Mouse (Mus musculus): Measurements from ENCODE around the gene 3110040N11Rik. TPM values are rescaled to one million over a fixed set of nuclear protein-coding genes. Genes with fewer than 3 reads are reported as not detected.

3110040N11Rik gene
- polyA plus RNA-seq, 1 experiment from 2014 or later, result 40.5 TPM

- H3K9me3 ChIP-seq (replicated peaks; ENCODE audit: control insufficient read depth, low read length), result no peaks in the 10 kb centered on the region
- H3K4me3 ChIP-seq (ENCODE audit: low read depth, low read length), result no peak overlapping the region
- no peaks in the 10 kb centered on the region for H3K27me3 ChIP-seq (ENCODE audit: control insufficient read depth, insufficient read depth, low read length)
- no peak overlapping the region for H3K27ac ChIP-seq (ENCODE audit: low read depth, low read length)
- peaks cover 29% of the 10 kb centered on the region for H3K4me1 ChIP-seq (ENCODE audit: control insufficient read depth, insufficient read depth, low read length)
- 48% methylated on average over 3 of the region's 3 CpGs for WGBS (ENCODE audit: insufficient replicate concordance)
- no peaks in the 10 kb centered on the region for H3K36me3 ChIP-seq (ENCODE audit: control insufficient read depth, insufficient read depth, low read length)
- H3K4me2 ChIP-seq, result no peak overlapping the region
- ATAC-seq (replicated peaks; ENCODE audit: insufficient number of reproducible peaks, low FRiP score, low TSS enrichment), result no peak
- H3K9ac ChIP-seq (ENCODE audit: low read depth, low read length), result no peak overlapping the region
These were observed 35.6 kb upstream of the 3110040N11Rik start for GRCm38 (mm10) chr7:81824906-81825305.

DNA sequence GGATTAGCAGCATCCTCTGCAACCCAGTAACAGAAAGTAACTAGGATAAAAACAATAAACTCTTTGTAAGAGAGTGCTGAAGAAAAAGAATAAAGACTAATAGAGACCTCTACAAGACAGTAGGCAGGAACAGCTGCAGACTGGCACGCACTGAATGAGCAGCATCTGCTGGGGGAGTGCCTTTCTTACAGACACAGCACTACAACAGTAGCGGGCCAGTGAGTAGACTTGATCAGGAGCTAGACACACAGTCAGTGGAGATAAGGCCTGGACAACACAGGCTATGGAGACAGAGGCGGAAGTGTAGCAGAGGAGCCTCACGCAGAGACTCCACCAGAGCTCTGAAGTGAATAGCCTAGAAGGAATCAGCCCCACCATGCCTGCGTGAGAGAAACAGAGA is 16.8 kb upstream of the 3110040N11Rik start:
- H3K9me3 ChIP-seq (replicated peaks; ENCODE audit: control insufficient read depth, low read length), result no peaks in the 10 kb centered on the region

DNA sequence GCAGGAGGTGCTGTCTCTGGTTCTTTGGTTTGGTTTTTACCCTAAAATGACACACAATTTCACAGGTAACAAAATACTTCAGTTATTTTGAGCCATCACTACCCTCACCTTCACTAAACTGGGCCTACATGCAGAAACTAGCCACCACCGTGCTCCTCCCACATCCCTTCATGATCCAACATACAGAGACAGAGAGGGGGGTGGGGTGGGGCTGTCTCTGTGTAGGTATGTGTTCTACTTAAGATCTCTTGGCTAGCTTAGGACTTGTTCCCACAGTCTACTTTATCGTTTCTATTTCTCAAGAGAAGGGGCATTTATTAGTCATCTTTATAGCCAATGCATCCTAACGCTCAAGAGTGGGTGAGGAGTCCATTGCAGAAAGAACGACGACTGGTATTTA is 742 bp downstream of the 3110040N11Rik start:
- WGBS (ENCODE audit: insufficient replicate concordance), result 7% methylated on average over 5 of the region's 5 CpGs
- Histone ChIP-seq H3K9me3 (replicated peaks; ENCODE audit: control insufficient read depth, low read length) (no peaks in the 10 kb centered on the region), H3K4me3 (ENCODE audit: low read depth, low read length) (peak overlapping the region; percentile 71), H3K27me3 (ENCODE audit: control insufficient read depth, insufficient read depth, low read length) (no peaks in the 10 kb centered on the region), H3K9ac (ENCODE audit: low read depth, low read length) (peak overlapping the region; percentile 83), H3K4me2 (peak overlapping the region; percentile 88), H3K36me3 (ENCODE audit: control insufficient read depth, insufficient read depth, low read length) (no peaks in the 10 kb centered on the region), H3K27ac (ENCODE audit: low read depth, low read length) (peak overlapping the region; percentile 98), H3K4me1 (ENCODE audit: control insufficient read depth, insufficient read depth, low read length) (peaks cover 10% of the 10 kb centered on the region; the same call in 1 of the 2 replicates)
- ATAC-seq (replicated peaks; ENCODE audit: insufficient number of reproducible peaks, low FRiP score, low TSS enrichment), result no peak

More for the DNA sequence above, 16.8 kb upstream of the 3110040N11Rik start:
- Histone ChIP-seq H3K9ac (ENCODE audit: low read depth, low read length) (no peak overlapping the region), H3K4me2 (no peak overlapping the region), H3K27ac (ENCODE audit: low read depth, low read length) (no peak overlapping the region), H3K36me3 (ENCODE audit: control insufficient read depth, insufficient read depth, low read length) (no peaks in the 10 kb centered on the region), H3K27me3 (ENCODE audit: control insufficient read depth, insufficient read depth, low read length) (no peaks in the 10 kb centered on the region), H3K4me3 (ENCODE audit: low read depth, low read length) (no peak overlapping the region), H3K4me1 (ENCODE audit: control insufficient read depth, insufficient read depth, low read length) (0 out of 2 replicates have a peak, but pooled peaks cover 5% of the 10 kb centered on the region)
- 38% methylated on average over 5 of the region's 5 CpGs for WGBS (ENCODE audit: insufficient replicate concordance)
- no peak for ATAC-seq (replicated peaks; ENCODE audit: insufficient number of reproducible peaks, low FRiP score, low TSS enrichment)

- 75% methylated on average over 10 of the region's 10 CpGs for WGBS (ENCODE audit: insufficient replicate concordance)
- no peak overlapping the region for H3K4me2 ChIP-seq
These were observed 11.5 kb downstream of the 3110040N11Rik start for GRCm38 (mm10) chr7:81777667-81778218.

DNA sequence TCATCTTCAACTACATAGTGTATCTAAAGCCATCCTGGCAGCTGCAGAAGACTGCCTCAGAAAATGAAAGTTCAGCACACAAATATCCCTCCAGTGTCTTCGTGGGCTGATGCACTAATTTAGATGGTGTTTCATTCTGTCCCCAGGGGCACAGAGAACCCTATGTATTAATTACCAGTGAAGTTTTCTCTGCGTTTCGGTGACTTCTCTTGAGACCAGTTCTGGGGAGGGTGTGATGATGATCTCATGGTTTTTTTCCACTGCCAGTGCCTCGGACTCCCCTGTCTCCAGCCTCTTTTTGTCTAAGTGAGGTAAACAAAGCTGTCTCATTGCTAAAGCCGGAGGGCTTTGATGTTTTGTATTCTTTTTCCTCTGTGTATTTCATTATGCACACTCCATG is 14.0 kb downstream of the 3110040N11Rik start:
- Histone ChIP-seq H3K9ac (ENCODE audit: low read depth, low read length) (no peak overlapping the region), H3K4me3 (ENCODE audit: low read depth, low read length) (no peak overlapping the region), H3K36me3 (ENCODE audit: control insufficient read depth, insufficient read depth, low read length) (peaks cover 6% of the 10 kb centered on the region), H3K4me1 (ENCODE audit: control insufficient read depth, insufficient read depth, low read length) (0 out of 2 replicates have a peak, but pooled peaks cover 3% of the 10 kb centered on the region), H3K4me2 (no peak overlapping the region), H3K9me3 (replicated peaks; ENCODE audit: control insufficient read depth, low read length) (no peaks in the 10 kb centered on the region), H3K27me3 (ENCODE audit: control insufficient read depth, insufficient read depth, low read length) (no peaks in the 10 kb centered on the region), H3K27ac (ENCODE audit: low read depth, low read length) (no peak overlapping the region)
- 82% methylated on average over 5 of the region's 5 CpGs for WGBS (ENCODE audit: insufficient replicate concordance)
- ATAC-seq (replicated peaks; ENCODE audit: insufficient number of reproducible peaks, low FRiP score, low TSS enrichment), result no peak

More at GRCm38 (mm10) chr7:81777667-81778218, 11.5 kb downstream of the 3110040N11Rik start:
- peaks cover 3% of the 10 kb centered on the region; the same call in 1 of the 2 replicates for H3K9me3 ChIP-seq (replicated peaks; ENCODE audit: control insufficient read depth, low read length)
- H3K27me3 ChIP-seq (ENCODE audit: control insufficient read depth, insufficient read depth, low read length), result no peaks in the 10 kb centered on the region
- H3K27ac ChIP-seq (ENCODE audit: low read depth, low read length), result no peak overlapping the region
- ATAC-seq (replicated peaks; ENCODE audit: insufficient number of reproducible peaks, low FRiP score, low TSS enrichment), result no peak
- H3K36me3 ChIP-seq (ENCODE audit: control insufficient read depth, insufficient read depth, low read length), result peaks cover 19% of the 10 kb centered on the region
- H3K4me1 ChIP-seq (ENCODE audit: control insufficient read depth, insufficient read depth, low read length), result 0 out of 2 replicates have a peak, but pooled peaks cover 3% of the 10 kb centered on the region
- no peak overlapping the region for H3K4me3 ChIP-seq (ENCODE audit: low read depth, low read length)
- no peak overlapping the region for H3K9ac ChIP-seq (ENCODE audit: low read depth, low read length)

GRCm38 (mm10) chr7:81772786-81773539 is 16.3 kb downstream of the 3110040N11Rik start:
- Histone ChIP-seq H3K4me2 (no peak overlapping the region), H3K36me3 (ENCODE audit: control insufficient read depth, insufficient read depth, low read length) (no peaks in the 10 kb centered on the region), H3K27me3 (ENCODE audit: control insufficient read depth, insufficient read depth, low read length) (no peaks in the 10 kb centered on the region), H3K4me3 (ENCODE audit: low read depth, low read length) (no peak overlapping the region), H3K4me1 (ENCODE audit: control insufficient read depth, insufficient read depth, low read length) (0 out of 2 replicates have a peak, but pooled peaks cover 3% of the 10 kb centered on the region), H3K27ac (ENCODE audit: low read depth, low read length) (no peak overlapping the region), H3K9ac (ENCODE audit: low read depth, low read length) (no peak overlapping the region), H3K9me3 (replicated peaks; ENCODE audit: control insufficient read depth, low read length) (no peaks in the 10 kb centered on the region)
- WGBS (ENCODE audit: insufficient replicate concordance), result 70% methylated on average over 10 of the region's 10 CpGs
- ATAC-seq (replicated peaks; ENCODE audit: insufficient number of reproducible peaks, low FRiP score, low TSS enrichment), result no peak

GRCm38 (mm10) chr7:81763110-81763845 is 26.0 kb downstream of the 3110040N11Rik start:
- no peaks in the 10 kb centered on the region for H3K36me3 ChIP-seq (ENCODE audit: control insufficient read depth, insufficient read depth, low read length)
- no peaks in the 10 kb centered on the region for H3K27me3 ChIP-seq (ENCODE audit: control insufficient read depth, insufficient read depth, low read length)
- WGBS (ENCODE audit: insufficient replicate concordance), result 1% methylated on average over 60 of the region's 60 CpGs
- H3K9me3 ChIP-seq (replicated peaks; ENCODE audit: control insufficient read depth, low read length), result no peaks in the 10 kb centered on the region
- ATAC-seq (replicated peaks; ENCODE audit: insufficient number of reproducible peaks, low FRiP score, low TSS enrichment), result peak; percentile 53
- peak overlapping the region; percentile 95 for H3K4me3 ChIP-seq (ENCODE audit: low read depth, low read length)
- peak overlapping the region; percentile 88 for H3K9ac ChIP-seq (ENCODE audit: low read depth, low read length)
- peak overlapping the region; percentile 98 for H3K4me2 ChIP-seq
- H3K27ac ChIP-seq (ENCODE audit: low read depth, low read length), result peak overlapping the region; percentile 82
- H3K4me1 ChIP-seq (ENCODE audit: control insufficient read depth, insufficient read depth, low read length), result peaks cover 3% of the 10 kb centered on the region; the same call in 1 of the 2 replicates
